In the genomic region with DNA sequence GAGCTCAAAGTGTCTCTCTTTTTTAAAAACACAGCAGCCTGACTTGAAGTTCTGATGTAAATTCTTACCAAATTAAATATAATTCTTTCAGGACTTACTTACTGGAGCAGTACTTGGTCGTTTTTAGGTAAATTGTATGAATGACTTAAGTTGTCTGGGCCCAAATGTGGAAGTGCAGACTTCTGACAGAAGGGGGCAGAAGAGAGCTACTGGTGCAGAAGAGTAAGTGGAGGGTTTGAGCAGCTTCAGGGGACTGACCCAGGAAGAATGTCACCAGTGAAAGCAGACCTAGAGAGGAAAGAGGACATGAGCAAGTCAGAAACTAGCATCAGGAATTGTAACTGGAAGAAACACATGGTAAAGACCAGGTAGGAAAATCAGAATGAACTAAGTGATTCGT, we compare ENCODE assay signal across 13 mouse cellular contexts.
DNase-seq lines count a peak whose midpoint lies in the region; ATAC-seq and TF ChIP-seq lines count a peak whose summit lies in the region.
"Had no signal": no experiment of that assay in that cellular context is flagged by ENCODE, and none has a peak within 500 bp of the region (broad histone marks: within the 10 kb centered on the region; RNA-seq: fewer than 3 reads in every experiment).

No protein-coding gene starts in this region.

- TF ChIP-seq CTCF in hindbrain, postnatal 0 days (IDR thresholded peaks at IDR 0.05; ENCODE audit: low read depth) = peak; percentile 34
- peak; percentile 49 for TF ChIP-seq CTCF in lung, embryonic 14.5 days (IDR thresholded peaks at IDR 0.05; ENCODE audit: low read depth)

- no peaks in the 10 kb centered on the region for H3K4me1 ChIP-seq in hindbrain, postnatal 0 days (ENCODE audit: insufficient read depth, low read length)
- H3K4me1 ChIP-seq in hindbrain, embryonic 14.5 days (replicated peaks; ENCODE audit: control insufficient read depth, insufficient read depth, low read length) = no peaks in the 10 kb centered on the region
- no peaks in the 10 kb centered on the region; the same call in 1 of the 2 replicates for H3K4me1 ChIP-seq in lung, embryonic 14.5 days (ENCODE audit: insufficient read depth)
- no peaks in the 10 kb centered on the region for H3K4me1 ChIP-seq in embryonic facial prominence, embryonic 10.5 days
- H3K4me1 ChIP-seq: midbrain, embryonic 10.5 days; neural tube, embryonic 12.5 days had no signal

- no peaks in the 10 kb centered on the region for H3K27me3 ChIP-seq in hindbrain, postnatal 0 days (ENCODE audit: insufficient read depth, low read length)
- no peaks in the 10 kb centered on the region for H3K27me3 ChIP-seq in hindbrain, embryonic 14.5 days (ENCODE audit: control insufficient read depth, insufficient read depth, low read length)
- no peaks in the 10 kb centered on the region for H3K27me3 ChIP-seq in lung, embryonic 14.5 days (ENCODE audit: insufficient read depth, low read length)
- no peaks in the 10 kb centered on the region for H3K27me3 ChIP-seq in embryonic facial prominence, embryonic 10.5 days (replicated peaks; ENCODE audit: low read depth, poor library complexity, severe bottlenecking)
- H3K27me3 ChIP-seq: neural tube, embryonic 12.5 days had no signal

- no peak for ATAC-seq in hindbrain, postnatal 0 days
- no peak for ATAC-seq in hindbrain, embryonic 14.5 days (ENCODE audit: low FRiP score)
- no peak for ATAC-seq in lung, embryonic 14.5 days (ENCODE audit: insufficient read depth)

- H3K9ac ChIP-seq in hindbrain, postnatal 0 days (replicated peaks; ENCODE audit: low read length) = no peak overlapping the region
- H3K9ac ChIP-seq in hindbrain, embryonic 14.5 days = no peak overlapping the region
- H3K9ac ChIP-seq in lung, embryonic 14.5 days = no peak overlapping the region
- H3K9ac ChIP-seq: neural tube, embryonic 12.5 days had no signal

- H3K27ac ChIP-seq in hindbrain, postnatal 0 days = no peak overlapping the region
- H3K27ac ChIP-seq in hindbrain, embryonic 14.5 days = no peak overlapping the region
- no peak overlapping the region for H3K27ac ChIP-seq in lung, embryonic 14.5 days (ENCODE audit: low read depth)
- H3K27ac ChIP-seq in embryonic facial prominence, embryonic 10.5 days (replicated peaks) = no peak overlapping the region
- H3K27ac ChIP-seq: midbrain, embryonic 10.5 days; neural tube, embryonic 12.5 days had no signal

- 76% methylated on average over 2 of the region's 2 CpGs for WGBS in hindbrain, postnatal 0 days
- 82% methylated on average over 2 of the region's 2 CpGs for WGBS in hindbrain, embryonic 14.5 days
- 77% methylated on average over 2 of the region's 2 CpGs for WGBS in lung, embryonic 14.5 days
- WGBS in embryonic facial prominence, embryonic 10.5 days = 76% methylated on average over 2 of the region's 2 CpGs

- H3K4me3 ChIP-seq in hindbrain, postnatal 0 days (ENCODE audit: low read length) = no peak overlapping the region
- no peak overlapping the region for H3K4me3 ChIP-seq in hindbrain, embryonic 14.5 days (replicated peaks; ENCODE audit: low read length)
- H3K4me3 ChIP-seq in lung, embryonic 14.5 days (ENCODE audit: low read depth, low read length) = no peak overlapping the region
- no peak overlapping the region for H3K4me3 ChIP-seq in embryonic facial prominence, embryonic 10.5 days
- H3K4me3 ChIP-seq: midbrain, embryonic 10.5 days; neural tube, embryonic 12.5 days had no signal

- no peak overlapping the region for H3K4me2 ChIP-seq in hindbrain, postnatal 0 days (ENCODE audit: low read depth, low read length)
- H3K4me2 ChIP-seq in hindbrain, embryonic 14.5 days (replicated peaks) = no peak overlapping the region
- H3K4me2 ChIP-seq in lung, embryonic 14.5 days = no peak overlapping the region
- H3K4me2 ChIP-seq: liver, embryonic 11.5 days; neural tube, embryonic 12.5 days had no signal

- H3K36me3 ChIP-seq in hindbrain, postnatal 0 days (ENCODE audit: insufficient read depth, low read length) = no peaks in the 10 kb centered on the region
- H3K36me3 ChIP-seq in hindbrain, embryonic 14.5 days (replicated peaks; ENCODE audit: control insufficient read depth, insufficient read depth) = no peaks in the 10 kb centered on the region
- no peaks in the 10 kb centered on the region for H3K36me3 ChIP-seq in lung, embryonic 14.5 days (ENCODE audit: insufficient read depth)
- H3K36me3 ChIP-seq in embryonic facial prominence, embryonic 10.5 days (replicated peaks) = no peaks in the 10 kb centered on the region
- H3K36me3 ChIP-seq: midbrain, embryonic 10.5 days; neural tube, embryonic 12.5 days had no signal

- peak; percentile 10 to 49 for DNase-seq in adrenal gland, adult (ENCODE audit: inconsistent age in 2 of 2, low spot score in 1 of 2)
- DNase-seq in adrenal gland, postnatal 4 days (ENCODE audit: low spot score in 2 of 2) = no peak
- DNase-seq in hindbrain, postnatal 0 days (ENCODE audit: low spot score) = no peak
- DNase-seq in hindbrain, embryonic 14.5 days (ENCODE audit: low spot score) = no peak
- DNase-seq in lung, embryonic 14.5 days = peak; percentile 50
- DNase-seq in lung, postnatal 36 days = no peak
- peak; percentile 13 for DNase-seq in embryonic facial prominence, embryonic 10.5 days (ENCODE audit: low spot score)
- no peak for DNase-seq in layer of hippocampus, adult 18-20 months (ENCODE audit: low spot score in 2 of 2)
- DNase-seq: cerebellum, adult 9-11 months; right cerebral cortex, postnatal 25 days had no signal

- H3K9me3 ChIP-seq in hindbrain, postnatal 0 days (ENCODE audit: low read length) = no peaks in the 10 kb centered on the region
- no peaks in the 10 kb centered on the region for H3K9me3 ChIP-seq in hindbrain, embryonic 14.5 days (ENCODE audit: control insufficient read depth, low read length)
- H3K9me3 ChIP-seq in lung, embryonic 14.5 days (ENCODE audit: low read depth, low read length) = no peaks in the 10 kb centered on the region
- H3K9me3 ChIP-seq in embryonic facial prominence, embryonic 10.5 days = no peaks in the 10 kb centered on the region
- H3K9me3 ChIP-seq: midbrain, embryonic 10.5 days; neural tube, embryonic 12.5 days had no signal

Comparison
In these comparisons a context has a peak if more than half of its experiments do, and no peak if none do; other contexts are left out.
1. DNase-seq: peak in adrenal gland, adult (2 of 2), lung, embryonic 14.5 days (single experiment) and embryonic facial prominence, embryonic 10.5 days (single experiment); none in adrenal gland, postnatal 4 days (0 of 2), hindbrain, postnatal 0 days (single experiment), hindbrain, embryonic 14.5 days (single experiment), lung, postnatal 36 days (single experiment) and layer of hippocampus, adult 18-20 months (0 of 2).